Mouse (Mus musculus) midbrain, embryonic 11.5 days (tissue): ENCODE measurements around the gene Neurod2. TPM values are rescaled to one million over a fixed set of nuclear protein-coding genes. Genes with fewer than 3 reads are reported as not detected.
A peak's percentile ranks its signal among the peaks of the same experiment; 100 is the strongest.

ENCODE experiments used
- ATAC-seq: fragments of 200-750 bp; cut with Nextera tagmentation; 2 replicates; pipeline ENCODE4 v1.8.0; 2017; ENCODE audit warnings: moderate TSS enrichment, moderate library complexity; ENCODE audit not compliant: low FRiP score
- DNase-seq: peaks from one replicate; pipeline ENCODE4 v3.0.0; 2015; ENCODE audit warnings: low spot score; ENCODE audit errors: missing footprints
- H3K27ac ChIP-seq: fragments of 300-500 bp; sonication (generic); 2 replicates; pipeline ENCODE4 v1.5.1; 2014; ENCODE audit warnings: low read depth, low read length
- H3K27me3 ChIP-seq: fragments of 300-500 bp; sonication (generic); 2 replicates; pipeline ENCODE4 v1.6.1; 2014; ENCODE audit warnings: mild to moderate bottlenecking, low read length, moderate library complexity, mixed read lengths; ENCODE audit not compliant: control insufficient read depth, insufficient read depth
- H3K36me3 ChIP-seq: fragments of 300-500 bp; sonication (generic); 2 replicates; pipeline ENCODE4 v1.6.1; 2014; ENCODE audit warnings: mild to moderate bottlenecking, low read length, moderate library complexity, mixed read lengths; ENCODE audit not compliant: control insufficient read depth, insufficient read depth
- H3K4me1 ChIP-seq: fragments of 300-500 bp; sonication (generic); 2 replicates; pipeline ENCODE4 v1.6.1; 2014; ENCODE audit warnings: low read length; ENCODE audit not compliant: control insufficient read depth, insufficient read depth
- H3K4me2 ChIP-seq: fragments of 300-500 bp; sonication (generic); 2 replicates; pipeline ENCODE4 v1.6.1; 2014; ENCODE audit warnings: mild to moderate bottlenecking, moderate library complexity
- H3K4me3 ChIP-seq: fragments of 300-500 bp; sonication (generic); 2 replicates; pipeline ENCODE4 v1.5.1; 2014; ENCODE audit warnings: low read depth, low read length
- H3K9ac ChIP-seq: fragments of 300-500 bp; sonication (generic); 2 replicates; pipeline ENCODE4 v1.6.1; 2014; ENCODE audit warnings: low read length
- H3K9me3 ChIP-seq: fragments of 300-500 bp; sonication (generic); 2 replicates; pipeline ENCODE4 v1.6.1; 2016; ENCODE audit warnings: low read length; ENCODE audit not compliant: control insufficient read depth
- WGBS: fragments of 180-500 bp; shearing (Covaris S2); extraction: QIAGEN DNeasy Blood & Tissue Kit; methylation state at CpG from one replicate; pipeline ENCODE4 v1.1.7; 2014; 5-methylcytosine and 5-hydroxymethylcytosine counted together
- polyA plus RNA-seq: library from polyadenylated mRNA; unstranded; fragments of >200 nt; fragmentation: Nextera tagmentation; extraction: Ambion mirVana; gene quantifications from 2 replicates; pipeline ENCODE4 v1.2.1, GENCODE M21; 2014

Gene Neurod2
- polyA plus RNA-seq, 1 experiment from 2014 or later: 0.15 TPM

- 89% methylated on average over 7 of the region's 7 CpGs for WGBS
- Histone ChIP-seq H3K4me3 (no peak overlapping the region), H3K4me2 (no peak overlapping the region), H3K4me1 (peaks cover 20% of the 10 kb centered on the region), H3K9ac (no peak overlapping the region), H3K36me3 (no peaks in the 10 kb centered on the region; the same call in 1 of the 2 replicates), H3K9me3 (no peaks in the 10 kb centered on the region), H3K27ac (no peak overlapping the region), H3K27me3 (no peaks in the 10 kb centered on the region)
- DNase-seq (peak; percentile 49), ATAC-seq (no peak)
These were observed 38.4 kb upstream of the Neurod2 start for GRCm38 (mm10) chr11:98367863-98368186.

- Histone ChIP-seq H3K4me3 (no peak overlapping the region), H3K9me3 (no peaks in the 10 kb centered on the region), H3K4me2 (no peak overlapping the region), H3K27me3 (no peaks in the 10 kb centered on the region), H3K4me1 (peaks cover 17% of the 10 kb centered on the region), H3K36me3 (no peaks in the 10 kb centered on the region; the same call in 1 of the 2 replicates), H3K27ac (no peak overlapping the region), H3K9ac (no peak overlapping the region)
- ATAC-seq: no peak
- no peak for DNase-seq
- WGBS: 83% methylated on average over 10 of the region's 10 CpGs
These were observed 37.9 kb upstream of the Neurod2 start for GRCm38 (mm10) chr11:98367171-98367862.

DNA sequence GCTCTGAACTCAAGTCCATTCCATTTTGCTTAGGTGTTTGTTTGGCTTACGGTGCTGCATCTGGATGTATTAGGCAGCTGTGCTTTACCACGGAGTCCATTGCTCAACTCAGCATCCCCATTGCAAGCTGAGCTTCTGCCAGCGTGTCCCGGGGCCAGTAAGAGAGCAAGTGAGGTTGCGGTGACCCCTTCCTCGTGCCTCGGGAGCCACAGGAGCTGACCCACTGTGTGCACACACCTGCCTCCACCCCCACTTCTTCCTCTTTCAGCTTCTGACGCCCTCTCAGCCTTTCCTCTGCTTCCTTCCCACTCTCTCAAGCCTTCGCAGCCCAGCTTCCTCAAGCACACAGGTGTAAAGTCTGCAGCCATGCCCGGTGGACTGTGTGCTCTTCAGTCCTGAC is 36.8 kb upstream of the Neurod2 start:
- ATAC-seq (no peak), DNase-seq (no peak)
- 80% methylated on average over 10 of the region's 10 CpGs for WGBS
- no peak overlapping the region for H3K4me3 ChIP-seq
- no peaks in the 10 kb centered on the region for H3K27me3 ChIP-seq
- H3K4me1 ChIP-seq: peaks cover 14% of the 10 kb centered on the region
- H3K9me3 ChIP-seq: no peaks in the 10 kb centered on the region
- H3K27ac ChIP-seq: no peak overlapping the region
- H3K4me2 ChIP-seq: no peak overlapping the region
- H3K36me3 ChIP-seq: no peaks in the 10 kb centered on the region; the same call in 1 of the 2 replicates
- H3K9ac ChIP-seq: no peak overlapping the region

GRCm38 (mm10) chr11:98364410-98364809 is 35.0 kb upstream of the Neurod2 start:
- H3K4me1 ChIP-seq: peaks cover 24% of the 10 kb centered on the region
- H3K27me3 ChIP-seq: no peaks in the 10 kb centered on the region
- no peaks in the 10 kb centered on the region for H3K9me3 ChIP-seq
- H3K27ac ChIP-seq: no peak overlapping the region
- no peak overlapping the region for H3K4me2 ChIP-seq
- DNase-seq (peak; percentile 37), ATAC-seq (no peak)
- WGBS: 94% methylated on average over 5 of the region's 5 CpGs
- no peak overlapping the region for H3K9ac ChIP-seq
- no peak overlapping the region for H3K4me3 ChIP-seq
- no peaks in the 10 kb centered on the region; the same call in 1 of the 2 replicates for H3K36me3 ChIP-seq

DNA sequence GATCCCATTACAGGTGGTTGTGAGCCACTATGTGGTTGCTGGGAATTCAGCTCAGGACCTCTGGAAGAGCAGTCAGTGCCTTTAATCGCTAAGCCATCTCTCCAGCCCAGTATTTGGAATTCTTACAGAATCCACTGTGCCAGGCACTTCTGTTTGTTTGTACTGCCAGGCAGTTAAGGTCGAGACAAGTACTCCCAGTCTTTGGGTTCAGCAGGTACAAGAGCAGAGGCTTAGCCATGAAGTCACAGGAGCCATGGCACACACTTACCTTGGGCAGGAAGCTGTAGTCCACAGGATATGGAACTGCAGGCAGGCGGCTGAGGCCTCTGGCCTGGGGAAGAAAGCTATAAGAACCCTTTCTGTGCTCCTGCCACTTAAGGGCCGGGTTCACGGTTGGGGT is 34.4 kb upstream of the Neurod2 start:
- Histone ChIP-seq H3K36me3 (no peaks in the 10 kb centered on the region; the same call in 1 of the 2 replicates), H3K9ac (no peak overlapping the region), H3K27me3 (no peaks in the 10 kb centered on the region), H3K4me2 (no peak overlapping the region), H3K4me3 (no peak overlapping the region), H3K27ac (no peak overlapping the region), H3K9me3 (no peaks in the 10 kb centered on the region), H3K4me1 (peaks cover 30% of the 10 kb centered on the region)
- peak; percentile 12 for DNase-seq
- ATAC-seq: no peak
- WGBS: 91% methylated on average over 5 of the region's 5 CpGs

- no peak for ATAC-seq
- H3K27ac ChIP-seq: peak overlapping the region; percentile 68
- no peaks in the 10 kb centered on the region for H3K27me3 ChIP-seq
- peak; percentile 79 for DNase-seq
- no peak overlapping the region for H3K4me3 ChIP-seq
- H3K4me1 ChIP-seq: peaks cover 33% of the 10 kb centered on the region
- H3K36me3 ChIP-seq: no peaks in the 10 kb centered on the region
- H3K4me2 ChIP-seq: peak overlapping the region; percentile 22
- H3K9me3 ChIP-seq: no peaks in the 10 kb centered on the region
- 39% methylated on average over 9 of the region's 9 CpGs for WGBS
- peak overlapping the region; percentile 52 for H3K9ac ChIP-seq
These were observed 31.5 kb upstream of the Neurod2 start for GRCm38 (mm10) chr11:98360866-98361521.

GRCm38 (mm10) chr11:98358161-98359083 is 29.0 kb upstream of the Neurod2 start, which contains the start of gene Stard3:
Gene Stard3, plus strand, starts transcription at chr11:98358368.
- DNase-seq: peak; percentile 99
- Histone ChIP-seq H3K4me2 (peak within 1 kb of the TSS; percentile 85), H3K4me1 (peaks cover 33% of the 10 kb centered on the region), H3K36me3 (no peaks in the 10 kb centered on the region), H3K4me3 (peak within 1 kb of the TSS; percentile 77), H3K9me3 (no peaks in the 10 kb centered on the region), H3K27me3 (peaks cover 6% of the 10 kb centered on the region; the same call in 1 of the 2 replicates), H3K9ac (peak within 1 kb of the TSS; percentile 81), H3K27ac (peak within 1 kb of the TSS; percentile 71)
- 1% methylated on average over 58 of the region's 60 CpGs for WGBS
- peak; percentile 88 for ATAC-seq

- Histone ChIP-seq H3K4me2 (peak overlapping the region; percentile 85), H3K4me3 (peak overlapping the region; percentile 77), H3K27me3 (peaks cover 7% of the 10 kb centered on the region; the same call in 1 of the 2 replicates), H3K9ac (peak overlapping the region; percentile 81), H3K36me3 (no peaks in the 10 kb centered on the region), H3K4me1 (peaks cover 33% of the 10 kb centered on the region), H3K9me3 (no peaks in the 10 kb centered on the region), H3K27ac (peak overlapping the region; percentile 30; the same call in 1 of the 2 replicates)
- DNase-seq: peak; percentile 68
- ATAC-seq: no peak
- 12% methylated on average over 13 of the region's 13 CpGs for WGBS
These were observed 28.1 kb upstream of the Neurod2 start for GRCm38 (mm10) chr11:98357396-98358160.
